Mouse (Mus musculus) MEL (cell line): Measurements from ENCODE around the gene Cp. TPM values are rescaled to one million over a fixed set of nuclear protein-coding genes. Genes with fewer than 3 reads are reported as not detected.

ENCODE experiments used
- DNase-seq: peaks from one replicate; pipeline ENCODE4 v3.0.0; 2011; ENCODE audit warnings: low read depth, low spot score
- H3K27ac ChIP-seq: 2 replicates; pipeline ENCODE4 v1.5.1; 2012; ENCODE audit warnings: low read depth, mild to moderate bottlenecking, control low read depth, low read length, moderate library complexity; ENCODE audit not compliant: control insufficient read depth
- H3K27me3 ChIP-seq, 2 experiments: fragments of 150-350 bp in 1 of 2; sonication (generic) in 1 of 2; 2 replicates each; pipeline ENCODE4 v1.6.1; 2012; ENCODE audit warnings: low read length in 2 of 2, mild to moderate bottlenecking in 2 of 2, improper control_type of control experiment in 1 of 2, moderate library complexity in 1 of 2; ENCODE audit not compliant: insufficient read depth in 2 of 2, control insufficient read depth in 1 of 2
- H3K36me3 ChIP-seq, 2 experiments: 2 replicates each; pipeline ENCODE4 v1.6.1; 2012 to 2014; ENCODE audit warnings: low read length in 2 of 2, improper control_type of control experiment in 1 of 2, inconsistent platforms in 1 of 2, mild to moderate bottlenecking in 1 of 2; ENCODE audit not compliant: insufficient read depth in 2 of 2, control insufficient read depth in 1 of 2
- H3K4me1 ChIP-seq, 2 experiments: fragments of 150-350 bp in 1 of 2; sonication (generic) in 1 of 2; 2 replicates each; pipeline ENCODE4 v1.6.1; 2012; ENCODE audit warnings: low read length in 2 of 2, improper control_type of control experiment in 1 of 2, mild to moderate bottlenecking in 1 of 2; ENCODE audit not compliant: insufficient read depth in 2 of 2, control insufficient read depth in 1 of 2
- H3K4me3 ChIP-seq, 2 experiments: fragments of 150-350 bp in 1 of 2; sonication (generic) in 1 of 2; 2 replicates each; pipeline ENCODE4 v1.5.1; 2012; ENCODE audit warnings: low read depth in 2 of 2, low read length in 2 of 2, mild to moderate bottlenecking in 2 of 2, moderate library complexity in 2 of 2, control low read depth in 1 of 2, improper control_type of control experiment in 1 of 2; ENCODE audit not compliant: control insufficient read depth in 1 of 2, insufficient read depth in 1 of 2
- H3K79me2 ChIP-seq: 2 replicates; pipeline ENCODE4 v1.6.1; 2012; ENCODE audit warnings: mild to moderate bottlenecking, low read length, moderate library complexity; ENCODE audit not compliant: control insufficient read depth, poor library complexity, insufficient read depth
- H3K9ac ChIP-seq: 2 replicates; pipeline ENCODE4 v1.6.1; 2012; ENCODE audit warnings: low read depth, mild to moderate bottlenecking, control low read depth, low read length, moderate library complexity; ENCODE audit not compliant: control insufficient read depth, poor library complexity, severe bottlenecking
- H3K9me3 ChIP-seq: fragments of 150-350 bp; sonication (generic); replicated peaks from 2 replicates; pipeline ENCODE4 v1.6.1; 2012; ENCODE audit warnings: mild to moderate bottlenecking, low read length, improper control_type of control experiment, moderate library complexity; ENCODE audit not compliant: insufficient read depth
- CHD1 ChIP-seq: IDR thresholded peaks from 2 replicates; pipeline ENCODE4 v1.6.1; 2012; ENCODE audit warnings: low read depth, mild to moderate bottlenecking, inconsistent platforms, low read length, improper control_type of control experiment
- CTCF ChIP-seq, 3 experiments: IDR thresholded peaks in 2 of 3; conservative IDR thresholded peaks in 1 of 3; 2 replicates each; pipeline ENCODE4 v1.5.1; 2011 to 2012; ENCODE audit warnings: low read length in 3 of 3, low read depth in 2 of 3, mild to moderate bottlenecking in 2 of 3, improper control_type of control experiment in 1 of 3, inconsistent platforms in 1 of 3, mixed read lengths in 1 of 3, moderate library complexity in 1 of 3; ENCODE audit not compliant: control insufficient read depth in 1 of 3, insufficient read depth in 1 of 3, poor library complexity in 1 of 3, severe bottlenecking in 1 of 3
- E2F4 ChIP-seq: IDR thresholded peaks from 2 replicates; pipeline ENCODE4 v1.6.1; 2011; ENCODE audit warnings: low read depth, low read length, improper control_type of control experiment, borderline replicate concordance
- ELF1 ChIP-seq: IDR thresholded peaks from 2 replicates; pipeline ENCODE4 v1.6.1; 2014; ENCODE audit warnings: low read depth, mild to moderate bottlenecking, inconsistent platforms, low read length, improper control_type of control experiment, moderate library complexity
- EP300 ChIP-seq, 2 experiments: IDR thresholded peaks; 2 replicates each; pipeline ENCODE4 v1.6.1; 2011; ENCODE audit warnings: improper control_type of control experiment in 2 of 2, low read length in 2 of 2, low read depth in 1 of 2, mild to moderate bottlenecking in 1 of 2
- ETS1 ChIP-seq: IDR thresholded peaks from 2 replicates; pipeline ENCODE4 v1.6.1; 2012; ENCODE audit warnings: low read depth, mild to moderate bottlenecking, inconsistent platforms, low read length, improper control_type of control experiment, moderate library complexity
- GATA1 ChIP-seq: IDR thresholded peaks from 2 replicates; pipeline ENCODE4 v1.6.1; 2011; ENCODE audit warnings: low read depth, low read length, improper control_type of control experiment
- HCFC1 ChIP-seq: IDR thresholded peaks from 2 replicates; pipeline ENCODE4 v1.6.1; 2012; ENCODE audit warnings: low read depth, mild to moderate bottlenecking, inconsistent platforms, low read length, improper control_type of control experiment, moderate library complexity
- MAFK ChIP-seq: IDR thresholded peaks from 2 replicates; pipeline ENCODE4 v1.6.1; 2011; ENCODE audit warnings: low read depth, mild to moderate bottlenecking, low read length, improper control_type of control experiment, borderline replicate concordance
- MAX ChIP-seq: IDR thresholded peaks from 2 replicates; pipeline ENCODE4 v1.6.1; 2011; ENCODE audit warnings: low read length, improper control_type of control experiment
- MEF2A ChIP-seq: IDR thresholded peaks from 2 replicates; pipeline ENCODE4 v1.6.1; 2014; ENCODE audit warnings: low read depth, mild to moderate bottlenecking, inconsistent platforms, low read length, improper control_type of control experiment; ENCODE audit not compliant: poor library complexity, insufficient replicate concordance, severe bottlenecking; ENCODE audit errors: extremely low read depth
- MYB ChIP-seq: IDR thresholded peaks from 2 replicates; pipeline ENCODE4 v1.6.1; 2011; ENCODE audit warnings: mild to moderate bottlenecking, low read depth, low read length, improper control_type of control experiment
- NELFE ChIP-seq: IDR thresholded peaks from 2 replicates; pipeline ENCODE4 v1.6.1; 2011; ENCODE audit warnings: low read depth, low read length, improper control_type of control experiment
- NRF1 ChIP-seq: IDR thresholded peaks from 2 replicates; pipeline ENCODE4 v1.6.1; 2014; ENCODE audit warnings: low read depth, mild to moderate bottlenecking, inconsistent platforms, low read length, improper control_type of control experiment, moderate library complexity; ENCODE audit not compliant: poor library complexity, insufficient read depth, severe bottlenecking
- RCOR1 ChIP-seq: IDR thresholded peaks from 2 replicates; pipeline ENCODE4 v1.6.1; 2012; ENCODE audit warnings: low read depth, mild to moderate bottlenecking, inconsistent platforms, low read length, improper control_type of control experiment
- SMC3 ChIP-seq: IDR thresholded peaks from 2 replicates; pipeline ENCODE4 v1.6.1; 2011; ENCODE audit warnings: low read depth, low read length, improper control_type of control experiment
- TAL1 ChIP-seq: IDR thresholded peaks from 2 replicates; pipeline ENCODE4 v1.6.1; 2012; ENCODE audit warnings: mild to moderate bottlenecking, inconsistent platforms, low read length, moderate library complexity, mixed read lengths
- TCF12 ChIP-seq: IDR thresholded peaks from 2 replicates; pipeline ENCODE4 v1.6.1; 2014; ENCODE audit warnings: low read depth, mild to moderate bottlenecking, inconsistent platforms, low read length, improper control_type of control experiment, moderate library complexity
- UBTF ChIP-seq: IDR thresholded peaks from 2 replicates; pipeline ENCODE4 v1.6.1; 2012; ENCODE audit warnings: low read depth, mild to moderate bottlenecking, inconsistent platforms, low read length, improper control_type of control experiment, moderate library complexity, borderline replicate concordance; ENCODE audit not compliant: insufficient read depth
- USF1 ChIP-seq: IDR thresholded peaks from 2 replicates; pipeline ENCODE4 v1.6.1; 2014; ENCODE audit warnings: low read depth, mild to moderate bottlenecking, inconsistent platforms, low read length, improper control_type of control experiment, moderate library complexity
- ZNF384 ChIP-seq: IDR thresholded peaks from 2 replicates; pipeline ENCODE4 v1.6.1; 2012; ENCODE audit warnings: low read depth, mild to moderate bottlenecking, inconsistent platforms, low read length, improper control_type of control experiment
- polyA plus RNA-seq, 2 experiments: library from polyadenylated mRNA; stranded (reverse) in 1 of 2; unstranded in 1 of 2; fragments of >175 nt in 1 of 2; fragments of >200 nt in 1 of 2; gene quantifications; 2 replicates each; pipeline versions ENCODE4 v1.2.1 to v1.2.4; 2012; ENCODE audit warnings: low replicate concordance in 2 of 2, low read depth in 1 of 2; ENCODE audit not compliant: insufficient read length in 2 of 2, insufficient read depth in 1 of 2, missing spikeins in 1 of 2
- total RNA-seq: library from RNA; depleted of rRNA; stranded (reverse); fragments of 300-350 nt; gene quantifications from 2 replicates; pipeline ENCODE4 v1.2.3, GENCODE M21; 2012

The Cp gene
- total and polyA plus RNA-seq, 3 experiments, result 0.04 TPM; not detected in 2

DNA sequence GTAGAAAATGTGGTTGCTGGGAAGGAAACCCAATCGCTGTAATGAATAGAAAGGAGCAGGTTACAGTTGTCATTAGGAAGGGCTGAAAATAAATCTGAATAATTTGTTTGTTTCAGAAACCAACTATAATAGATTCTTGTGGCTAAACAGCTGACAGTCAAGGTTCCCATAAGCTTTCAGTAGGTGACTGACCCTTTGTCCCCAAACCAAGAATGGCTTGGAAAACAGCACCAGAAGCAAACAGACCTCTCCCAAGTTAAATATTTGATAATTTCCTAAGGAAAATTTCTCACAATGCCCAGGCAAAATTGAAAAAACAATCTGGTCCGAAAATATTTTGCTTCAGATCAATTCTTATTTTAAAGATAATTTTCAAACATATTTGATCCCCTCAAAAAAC is 4.5 kb downstream of the Cp start:
- Histone ChIP-seq H3K27me3 (peaks cover 2 to 3% of the 10 kb centered on the region in 2 experiments), H3K79me2 (no peaks in the 10 kb centered on the region), H3K4me1 (no peaks in the 10 kb centered on the region; a peak in 1 of 4 replicates), H3K27ac (no peak overlapping the region), H3K9ac (no peak overlapping the region), H3K9me3 (no peaks in the 10 kb centered on the region), H3K36me3 (peaks cover 0 to 3% of the 10 kb centered on the region in 2 experiments; a peak in 1 of 4 replicates), H3K4me3 (no peak overlapping the region)
- no peak for DNase-seq
- TF ChIP-seq MYB (no peak), MAX (no peak), TAL1 (no peak), MAFK (no peak), NRF1 (no peak)

DNA sequence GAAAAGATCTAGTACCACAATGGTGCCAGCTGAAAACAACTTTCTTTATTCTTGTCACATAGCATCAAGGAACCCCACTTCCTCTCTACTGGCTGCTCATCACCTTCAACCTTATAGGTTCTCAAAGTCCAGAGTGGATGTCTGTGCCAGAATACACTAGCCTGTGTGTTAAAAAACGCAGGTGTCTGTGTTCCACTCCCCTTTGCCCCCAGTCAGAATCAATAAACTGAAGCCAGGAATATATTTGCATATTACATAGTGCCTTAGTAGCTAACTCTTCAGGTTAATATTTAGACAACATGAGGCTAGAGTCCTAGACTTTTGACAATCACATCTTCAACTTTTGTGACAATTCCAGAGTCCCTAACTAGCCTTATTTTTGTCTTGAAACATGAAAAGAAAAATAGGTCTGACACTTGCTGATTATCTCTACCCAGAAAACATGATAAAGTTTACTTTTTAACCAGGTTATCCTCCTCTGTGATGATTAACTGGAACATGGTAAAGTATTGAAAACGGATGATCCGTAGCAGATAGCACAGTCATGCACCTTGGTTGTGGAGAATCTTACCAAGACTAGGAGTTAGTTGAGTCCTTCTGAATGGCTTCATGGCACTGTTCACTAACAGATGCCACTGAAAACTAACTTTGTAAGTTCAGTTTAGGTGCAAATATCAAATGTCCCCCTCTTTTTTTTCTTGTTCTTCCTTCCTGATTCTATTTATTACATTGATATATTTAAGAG is 6.1 kb downstream of the Cp start:
- H3K4me3 ChIP-seq, result no peak overlapping the region
- no peaks in the 10 kb centered on the region for H3K4me1 ChIP-seq
- peaks cover 2 to 3% of the 10 kb centered on the region in 2 experiments for H3K27me3 ChIP-seq
- H3K9ac ChIP-seq, result no peak overlapping the region
- H3K79me2 ChIP-seq, result no peaks in the 10 kb centered on the region
- H3K27ac ChIP-seq, result no peak overlapping the region
- H3K36me3 ChIP-seq, result no peaks in the 10 kb centered on the region
- DNase-seq, result no peak
- TF ChIP-seq TAL1 (no peak), RCOR1 (no peak), HCFC1 (no peak), CHD1 (no peak), MEF2A (no peak), CTCF (IDR thresholded peaks at IDR 0.05 in 2 of 3, conservative IDR thresholded peaks at IDR 0.05 in 1 of 3; ENCODE audit: control insufficient read depth in 1 of 3, insufficient read depth in 1 of 3, low read depth in 2 of 3, low read length in 3 of 3, poor library complexity in 1 of 3, severe bottlenecking in 1 of 3) (no peak), SMC3 (no peak), NELFE (no peak), ELF1 (no peak), UBTF (no peak), ZNF384 (no peak), E2F4 (no peak), EP300 (IDR thresholded peaks at IDR 0.05; ENCODE audit: low read depth in 1 of 2, low read length in 2 of 2) (no peak), GATA1 (no peak), USF1 (no peak), MYB (no peak), MAFK (no peak), ETS1 (no peak), TCF12 (no peak)
- TF ChIP-seq, all 39 proteins: peak for 0
- H3K9me3 ChIP-seq, result no peaks in the 10 kb centered on the region
